Mouse (Mus musculus) forebrain, embryonic 14.5 days (tissue): ENCODE measurements around the gene Mefv. TPM values are rescaled to one million over a fixed set of nuclear protein-coding genes. Genes with fewer than 3 reads are reported as not detected.
A peak's percentile ranks its signal among the peaks of the same experiment; 100 is the strongest.

Experiments used
- ATAC-seq: fragments of 200-750 bp; cut with Nextera tagmentation; 2 replicates; pipeline ENCODE4 v1.8.0; 2017; ENCODE audit warnings: mild to moderate bottlenecking, moderate library complexity
- DNase-seq: peaks from one replicate; pipeline ENCODE4 v3.0.0-alpha.2; 2015; ENCODE audit warnings: low spot score
- H3K27ac ChIP-seq: fragments of 300-500 bp; sonication (generic); 2 replicates; pipeline ENCODE4 v1.5.1; 2014; ENCODE audit warnings: low read depth, mild to moderate bottlenecking, control low read depth, low read length, moderate library complexity
- H3K27me3 ChIP-seq: fragments of 300-500 bp; sonication (generic); replicated peaks from 2 replicates; pipeline ENCODE4 v1.6.1; 2014; ENCODE audit warnings: low read length, control low read depth, mixed read lengths; ENCODE audit not compliant: control insufficient read depth, insufficient read depth
- H3K36me3 ChIP-seq: fragments of 300-500 bp; sonication (generic); 2 replicates; pipeline ENCODE4 v1.6.1; 2014; ENCODE audit warnings: low read length, control low read depth; ENCODE audit not compliant: control insufficient read depth, insufficient read depth
- H3K4me1 ChIP-seq: fragments of 300-500 bp; sonication (generic); 2 replicates; pipeline ENCODE4 v1.6.1; 2014; ENCODE audit warnings: antibody characterized with exemption, low read length, control low read depth; ENCODE audit not compliant: control insufficient read depth, insufficient read depth
- H3K4me2 ChIP-seq: fragments of 300-500 bp; sonication (generic); 2 replicates; pipeline ENCODE4 v1.6.1; 2014; ENCODE audit warnings: mild to moderate bottlenecking, control low read depth, low read length
- H3K4me3 ChIP-seq: fragments of 300-500 bp; sonication (generic); 2 replicates; pipeline ENCODE4 v1.5.1; 2014; ENCODE audit warnings: low read depth, low read length, control low read depth
- H3K9ac ChIP-seq: fragments of 300-500 bp; sonication (generic); 2 replicates; pipeline ENCODE4 v1.6.1; 2014; ENCODE audit warnings: mild to moderate bottlenecking, low read length, control low read depth, moderate library complexity
- H3K9me3 ChIP-seq: fragments of 300-500 bp; sonication (generic); replicated peaks from 2 replicates; pipeline ENCODE4 v1.6.1; 2016; ENCODE audit warnings: low read length, control low read depth, mixed read lengths; ENCODE audit not compliant: control insufficient read depth
- WGBS: fragments of 180-500 bp; shearing (Covaris S2); extraction: QIAGEN DNeasy Blood & Tissue Kit; methylation state at CpG from one replicate; pipeline ENCODE4 v1.1.7; 2014; 5-methylcytosine and 5-hydroxymethylcytosine counted together
- polyA plus RNA-seq: library from polyadenylated mRNA; unstranded; fragments of >200 nt; fragmentation: Nextera tagmentation; extraction: Ambion mirVana; gene quantifications from 2 replicates; pipeline ENCODE4 v1.2.1, GENCODE M21; 2014

Mefv gene
- not detected in 2 replicates for polyA plus RNA-seq

GRCm38 (mm10) chr16:3717980-3718379, at the start of gene Mefv:
Mefv (minus strand) TSS chr16:3718097.
- WGBS: 92% methylated on average over 6 of the region's 6 CpGs
- Histone ChIP-seq H3K27ac (no peak within 1 kb of the TSS), H3K36me3 (no peaks in the 10 kb centered on the region), H3K4me1 (no peaks in the 10 kb centered on the region), H3K4me3 (no peak within 1 kb of the TSS), H3K4me2 (no peak within 1 kb of the TSS), H3K9ac (no peak within 1 kb of the TSS), H3K27me3 (no peaks in the 10 kb centered on the region), H3K9me3 (no peaks in the 10 kb centered on the region)
- no peak for DNase-seq
- ATAC-seq: no peak

- peaks cover 30% of the 10 kb centered on the region for H3K9me3 ChIP-seq
- no peak overlapping the region for H3K4me3 ChIP-seq
- ATAC-seq (no peak), DNase-seq (no peak)
- H3K4me1 ChIP-seq: peaks cover 12% of the 10 kb centered on the region
- no peak overlapping the region for H3K4me2 ChIP-seq
- 98% methylated on average over 3 of the region's 3 CpGs for WGBS
- H3K36me3 ChIP-seq: peaks cover 59% of the 10 kb centered on the region
- no peak overlapping the region for H3K9ac ChIP-seq
- H3K27ac ChIP-seq: no peak overlapping the region
- no peaks in the 10 kb centered on the region for H3K27me3 ChIP-seq
These were observed 31.1 kb upstream of the Mefv start for GRCm38 (mm10) chr16:3748976-3749375.

GRCm38 (mm10) chr16:3745656-3746055, 27.8 kb upstream of the Mefv start:
- H3K27me3 ChIP-seq: no peaks in the 10 kb centered on the region
- no peak overlapping the region for H3K27ac ChIP-seq
- H3K4me2 ChIP-seq: peak overlapping the region; percentile 93
- ATAC-seq (no peak), DNase-seq (no peak)
- peak overlapping the region; percentile 8; the same call in 1 of the 2 replicates for H3K9ac ChIP-seq
- peaks cover 38% of the 10 kb centered on the region for H3K36me3 ChIP-seq
- peaks cover 12% of the 10 kb centered on the region for H3K4me1 ChIP-seq
- 0 out of 2 replicates have a peak overlapping the region, but pooled peaks have one; percentile 8 for H3K4me3 ChIP-seq
- WGBS: 88% methylated on average over 4 of the region's 4 CpGs
- peaks cover 26% of the 10 kb centered on the region for H3K9me3 ChIP-seq

- Histone ChIP-seq H3K9me3 (peaks cover 15% of the 10 kb centered on the region), H3K27ac (peak overlapping the region; percentile 83), H3K36me3 (peaks cover 25% of the 10 kb centered on the region), H3K27me3 (no peaks in the 10 kb centered on the region), H3K4me3 (peak overlapping the region; percentile 81), H3K9ac (peak overlapping the region; percentile 91), H3K4me1 (peaks cover 12% of the 10 kb centered on the region), H3K4me2 (peak overlapping the region; percentile 93)
- DNase-seq (no peak), ATAC-seq (peak; percentile 56; the same call in 1 of the 2 replicates)
- WGBS: 0% methylated on average over 32 of the region's 32 CpGs
These were observed 26.3 kb upstream of the Mefv start for GRCm38 (mm10) chr16:3744186-3744700.

- under 1% methylated on average over 42 of the region's 42 CpGs for WGBS
- H3K9me3 ChIP-seq: peaks cover 9% of the 10 kb centered on the region; the same call in 1 of the 2 replicates
- peaks cover 19% of the 10 kb centered on the region for H3K36me3 ChIP-seq
- DNase-seq: peak; percentile 99
- H3K9ac ChIP-seq: peak within 1 kb of the TSS; percentile 91
- ATAC-seq: peak; percentile 97
- peak within 1 kb of the TSS; percentile 81 for H3K4me3 ChIP-seq
- H3K27me3 ChIP-seq: no peaks in the 10 kb centered on the region
- peak within 1 kb of the TSS; percentile 83 for H3K27ac ChIP-seq
- peak within 1 kb of the TSS; percentile 93 for H3K4me2 ChIP-seq
- H3K4me1 ChIP-seq: peaks cover 12% of the 10 kb centered on the region
These were observed 25.7 kb upstream of the Mefv start, which contains the start of gene Zfp263 for GRCm38 (mm10) chr16:3743503-3744185. Zfp263 (plus strand) TSS chr16:3744093.

GRCm38 (mm10) chr16:3742466-3742865, 24.6 kb upstream of the Mefv start:
- Histone ChIP-seq H3K9ac (no peak overlapping the region), H3K27ac (no peak overlapping the region), H3K36me3 (peaks cover 10% of the 10 kb centered on the region), H3K4me1 (peaks cover 12% of the 10 kb centered on the region), H3K27me3 (no peaks in the 10 kb centered on the region), H3K4me2 (no peak overlapping the region), H3K4me3 (no peak overlapping the region), H3K9me3 (no peaks in the 10 kb centered on the region)
- no peak for DNase-seq
- ATAC-seq: no peak
- 96% methylated on average over 6 of the region's 6 CpGs for whole genome bisulfite sequencing

- ATAC-seq (no peak), DNase-seq (no peak)
- H3K4me3 ChIP-seq: no peak overlapping the region
- H3K9ac ChIP-seq: no peak overlapping the region
- H3K4me1 ChIP-seq: no peaks in the 10 kb centered on the region
- no peaks in the 10 kb centered on the region for H3K9me3 ChIP-seq
- WGBS: 80% methylated on average over 1 of the region's 1 CpGs
- H3K4me2 ChIP-seq: no peak overlapping the region
- no peaks in the 10 kb centered on the region for H3K36me3 ChIP-seq
- no peak overlapping the region for H3K27ac ChIP-seq
- no peaks in the 10 kb centered on the region for H3K27me3 ChIP-seq
These were observed 15.4 kb upstream of the Mefv start for GRCm38 (mm10) chr16:3733198-3733732.

GRCm38 (mm10) chr16:3732612-3733011, 14.7 kb upstream of the Mefv start:
- ATAC-seq (no peak), DNase-seq (no peak)
- WGBS: 83% methylated on average over 4 of the region's 4 CpGs
- H3K9me3 ChIP-seq: no peaks in the 10 kb centered on the region
- H3K36me3 ChIP-seq: no peaks in the 10 kb centered on the region
- no peak overlapping the region for H3K4me3 ChIP-seq
- no peak overlapping the region for H3K27ac ChIP-seq
- H3K4me1 ChIP-seq: no peaks in the 10 kb centered on the region
- H3K4me2 ChIP-seq: no peak overlapping the region
- H3K27me3 ChIP-seq: no peaks in the 10 kb centered on the region
- no peak overlapping the region for H3K9ac ChIP-seq
